Mouse (Mus musculus) granulocyte monocyte progenitor cell, adult 5-6 weeks (primary cell): Measurements from ENCODE around the gene Xlr5a. TPM values are rescaled to one million over a fixed set of nuclear protein-coding genes. Genes with fewer than 3 reads are reported as not detected.
"Not testable (repeated sequence)": the region's sequence is repeated elsewhere in the genome, so short reads cannot be mapped to it uniquely, and the experiment has no call there.

Experiments
- ATAC-seq: replicated peaks from 2 replicates; pipeline ENCODE4 v1.8.0; 2016; ENCODE audit warnings: mild to moderate bottlenecking, moderate TSS enrichment, inconsistent platforms; ENCODE audit not compliant: poor library complexity, severe bottlenecking
- total RNA-seq, 2 experiments: library from RNA; stranded (forward) in 1 of 2; stranded (reverse) in 1 of 2; fragments of 200-712, 200-1000 nt in 1 of 2; fragments of >200 nt in 1 of 2; fragmentation: Nextera tagmentation in 1 of 2; gene quantifications; 2 replicates each; pipeline ENCODE4 v1.2.3; 2014 to 2017

Gene Xlr5a
- total RNA-seq (2014; fragmentation: Nextera tagmentation), result not detected in 2 replicates
- not detected in 2 replicates for total RNA-seq (2017)

DNA sequence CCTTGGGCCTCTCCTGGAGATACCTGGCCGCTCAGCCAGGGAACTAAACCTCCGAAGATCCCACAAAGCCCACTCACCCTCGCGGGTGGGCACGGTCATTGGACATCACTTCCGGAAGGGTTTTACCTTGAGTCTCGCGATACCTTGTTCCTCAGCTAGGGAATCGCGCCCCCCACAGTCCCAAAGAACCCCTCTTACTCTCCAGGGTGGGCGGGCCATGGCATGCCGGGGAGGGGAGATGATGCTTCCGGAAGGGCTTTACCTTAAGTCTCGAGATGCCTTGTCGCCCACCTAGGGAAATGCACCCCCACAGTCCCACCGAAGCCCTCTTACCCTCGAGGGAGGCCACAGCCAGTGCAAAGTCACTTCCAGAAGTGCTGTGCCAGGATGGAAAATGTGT, at the start of gene Xlr5a, which contains the start of gene Xlr5c:
TSS of gene Xlr5a (minus strand) at position 101 of the 400 bp plus-strand sequence.
TSS of gene Xlr5c (minus strand) at position 101 of the 400 bp plus-strand sequence.
- not testable (repeated sequence) for ATAC-seq

DNA sequence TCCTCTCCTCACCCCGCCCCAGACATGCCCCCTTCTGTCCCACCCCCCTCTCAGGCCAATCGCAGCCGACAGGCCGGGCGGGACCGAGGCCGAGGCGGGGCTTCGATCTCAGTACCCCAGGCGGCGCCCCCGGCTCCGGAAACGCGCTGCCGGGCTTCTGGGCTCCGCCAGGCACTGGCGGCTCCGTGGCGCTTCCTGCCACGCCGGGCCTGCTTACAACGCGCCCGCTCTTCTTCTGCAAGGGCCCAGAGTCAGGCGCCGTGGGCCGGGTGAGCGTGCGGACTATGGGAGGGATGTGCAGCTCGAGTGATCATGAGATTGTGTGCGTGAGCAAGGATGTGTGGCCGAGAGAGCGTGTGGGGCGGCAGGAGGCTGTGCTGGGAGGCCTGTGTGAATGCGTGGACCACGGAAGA, 49.7 kb upstream of the Xlr5a start, which contains the start of gene Zfp275:
TSS of gene Zfp275 (plus strand) at position 139 of the 413 bp plus-strand sequence.
- peak; percentile 98 for ATAC-seq

DNA sequence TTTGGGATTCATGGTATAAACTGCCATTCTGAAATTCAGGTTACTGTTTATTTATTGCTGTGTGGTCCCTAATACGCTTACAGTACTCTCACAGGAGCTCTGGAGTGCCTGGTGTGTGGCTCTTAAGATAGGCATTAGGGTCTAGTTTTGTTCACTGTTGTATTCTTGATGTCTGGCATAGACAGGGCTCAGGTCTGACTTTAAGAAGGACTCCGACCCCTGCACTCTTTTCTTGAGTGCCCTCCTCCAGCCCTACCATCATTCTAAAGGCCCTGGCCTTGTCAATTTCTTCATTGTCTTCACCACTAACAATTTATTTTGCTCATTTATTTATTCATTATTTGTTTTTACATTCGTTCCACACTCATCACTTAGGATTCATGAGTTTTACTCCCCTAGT, 49.3 kb upstream of the Xlr5a start:
- ATAC-seq, result no peak

DNA sequence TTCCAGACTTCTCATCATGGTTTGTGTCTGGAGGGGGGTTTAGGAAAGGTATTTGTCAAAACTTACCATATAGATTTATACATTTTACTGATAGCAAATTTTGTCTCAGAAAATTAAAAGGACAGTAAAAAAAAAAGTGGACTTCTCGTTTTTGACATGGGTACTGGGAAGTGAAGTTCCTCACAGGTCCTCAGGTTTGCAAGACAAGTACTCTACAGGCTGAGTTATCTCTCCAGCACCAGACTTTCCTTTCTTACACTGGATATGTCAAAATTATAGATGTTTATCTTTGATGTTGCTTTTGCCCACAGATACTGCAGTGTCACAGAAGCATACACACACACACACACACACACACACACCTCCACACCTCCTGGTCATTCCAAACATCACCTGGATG, 48.7 kb upstream of the Xlr5a start:
- no peak for ATAC-seq

DNA sequence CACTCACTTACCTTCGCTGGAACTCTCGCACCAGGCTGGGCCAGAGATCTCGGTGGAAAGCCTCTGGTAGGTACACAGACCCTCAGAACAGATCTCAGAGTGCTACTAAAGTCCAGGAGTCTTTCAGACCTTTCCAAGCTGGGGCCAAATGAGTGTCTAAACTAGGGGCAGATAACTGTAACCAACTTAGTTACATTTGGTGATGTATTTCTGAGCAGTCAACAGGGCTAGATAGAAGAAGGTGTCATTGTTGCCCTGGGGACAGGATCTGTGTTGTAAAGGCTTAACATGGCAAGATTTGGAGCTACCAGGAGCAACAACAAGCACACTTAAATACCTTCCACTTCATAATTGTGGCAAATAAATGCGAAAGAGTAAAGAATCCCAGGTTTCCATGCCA, 44.0 kb upstream of the Xlr5a start, which contains the start of gene Gm45015:
TSS of gene Gm45015 (minus strand) at position 101 of the 400 bp plus-strand sequence.
- ATAC-seq, result no peak

DNA sequence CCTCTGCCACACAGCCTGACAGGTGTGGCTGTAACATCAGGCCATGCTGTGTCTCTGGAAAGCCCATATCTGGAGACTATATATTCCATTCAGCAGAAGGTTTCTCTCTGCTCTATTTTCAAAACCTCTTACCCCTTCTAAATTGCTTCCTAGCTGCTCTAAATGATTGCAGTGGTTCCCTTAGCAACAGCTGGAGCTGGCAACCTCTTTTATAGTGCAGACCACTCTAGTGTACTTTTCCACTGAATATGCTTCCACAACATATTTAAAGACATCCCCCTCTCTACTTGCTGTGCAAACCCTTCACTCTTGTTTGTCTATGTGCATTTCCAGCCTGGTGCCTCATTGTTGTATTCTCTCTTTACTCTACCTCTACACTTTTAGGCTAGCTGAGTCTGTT, 40.8 kb upstream of the Xlr5a start:
- ATAC-seq, result no peak

DNA sequence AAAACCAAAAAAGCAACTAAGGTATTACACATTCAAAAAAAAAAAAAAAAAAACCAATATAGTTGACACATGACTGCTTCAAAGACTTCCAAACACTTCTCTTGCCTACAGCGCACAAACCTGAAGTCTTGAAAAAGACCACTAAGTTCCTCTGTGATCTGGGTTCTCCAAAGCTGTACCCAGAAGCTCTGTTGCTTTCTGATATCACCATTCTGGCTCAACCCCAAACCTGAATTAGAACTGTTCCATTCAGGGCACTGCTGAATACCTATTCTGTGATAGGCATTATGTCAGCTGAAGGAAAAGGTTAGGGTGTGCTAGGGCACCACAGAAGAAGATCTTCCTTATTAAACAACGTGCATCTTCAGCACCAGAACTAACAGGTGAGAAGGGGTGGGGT, 34.4 kb upstream of the Xlr5a start:
- no peak for ATAC-seq

DNA sequence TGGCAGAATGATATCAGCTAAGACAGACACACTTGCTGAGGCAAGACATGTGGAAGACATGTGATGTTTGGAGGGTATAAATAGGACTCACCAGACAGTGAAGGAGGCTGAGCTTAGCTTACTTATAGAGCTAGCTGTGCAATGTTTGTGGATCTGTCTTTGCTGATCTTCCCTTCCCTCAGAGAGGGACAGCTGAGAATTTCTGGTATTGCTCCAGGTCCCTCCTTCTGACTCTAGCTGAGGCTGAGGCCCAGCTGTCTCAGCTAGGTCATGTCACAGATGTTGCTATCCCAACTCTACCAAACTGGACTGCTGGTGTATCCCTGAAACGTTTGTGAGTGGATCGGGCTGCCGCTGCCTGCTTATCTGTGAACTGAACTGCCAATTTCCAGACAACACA, 28.3 kb upstream of the Xlr5a start:
- ATAC-seq, result no peak

DNA sequence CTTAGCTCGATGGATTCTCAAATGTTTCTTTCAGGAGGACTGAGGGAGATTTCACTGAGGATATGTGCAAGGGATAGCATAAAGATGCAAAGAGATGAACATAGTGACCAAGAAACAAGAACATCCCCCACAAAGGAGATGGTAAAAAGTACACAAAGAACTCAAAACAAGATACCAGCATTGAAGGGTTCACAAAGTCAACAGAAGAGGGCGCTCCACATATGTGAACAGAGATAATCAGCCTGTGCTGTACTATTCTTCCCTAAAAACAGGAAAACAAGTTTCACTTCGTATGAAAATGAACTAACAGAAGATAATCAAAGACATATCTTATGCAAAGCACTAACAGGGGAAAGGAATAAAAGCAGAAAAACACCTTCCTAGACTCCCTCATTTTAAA, 19.7 kb upstream of the Xlr5a start:
- ATAC-seq, result peak; percentile 55

DNA sequence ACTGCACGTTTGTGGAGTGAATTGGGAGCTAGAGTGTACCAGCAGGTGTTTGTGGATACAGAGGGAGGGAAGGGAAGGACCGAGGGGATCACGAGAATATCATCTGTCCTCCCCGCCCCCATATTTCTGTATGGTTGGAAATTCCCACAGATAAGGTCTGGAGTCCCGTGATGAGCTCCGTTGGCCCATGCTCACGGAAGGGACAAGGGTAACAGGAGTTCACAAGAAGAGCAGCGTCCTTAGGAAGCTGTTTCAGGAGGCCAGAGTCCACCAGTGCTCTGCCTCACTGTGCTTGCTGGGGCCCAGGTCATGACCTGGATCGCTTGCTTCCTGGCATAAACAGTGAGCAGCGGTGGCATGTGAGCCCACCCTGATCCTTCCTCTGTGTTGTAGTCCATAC, 3.0 kb upstream of the Xlr5a start:
- not testable (repeated sequence) for ATAC-seq

DNA sequence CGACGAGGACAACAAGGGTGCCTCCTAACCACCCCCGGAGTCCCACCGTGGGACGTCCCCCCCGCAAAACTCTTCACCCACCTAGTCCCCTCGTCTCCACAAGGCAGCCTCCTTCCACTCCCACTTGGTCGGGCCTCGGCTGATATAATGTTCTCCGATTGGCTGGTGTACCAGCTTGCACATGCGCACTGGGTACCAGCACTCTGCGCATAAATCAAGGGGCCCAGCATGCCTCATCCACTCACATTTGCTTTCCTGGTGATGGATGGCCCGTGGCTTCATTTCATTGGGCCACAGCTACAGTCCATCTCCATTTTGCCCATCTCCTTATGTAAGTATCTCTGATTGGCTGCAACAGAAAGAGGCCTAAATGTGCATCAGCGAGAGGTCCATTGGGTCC, 27.5 kb downstream of the Xlr5a start, which contains the start of gene Xlr3c:
TSS of gene Xlr3c (minus strand) at position 121 of the 400 bp plus-strand sequence.
- not testable (repeated sequence) for ATAC-seq

DNA sequence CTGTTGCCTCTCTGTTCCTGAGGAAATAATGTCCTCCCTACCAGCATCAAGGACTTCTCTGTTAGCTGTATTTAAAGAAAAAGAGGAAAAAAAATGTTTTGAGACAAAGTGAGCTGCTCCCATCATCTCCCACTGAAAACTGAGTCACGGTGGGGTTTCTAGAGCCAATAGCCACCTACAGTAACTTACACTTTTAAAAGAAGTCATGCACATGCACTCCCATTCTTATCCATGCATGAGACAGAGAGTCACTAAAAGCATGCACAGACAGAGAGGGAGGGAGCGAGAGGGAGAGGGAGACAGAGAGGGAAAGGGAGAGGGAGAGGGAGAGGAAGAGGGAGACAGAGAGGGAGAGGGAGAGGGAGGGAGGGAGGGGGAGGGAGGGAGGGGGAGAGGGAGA, 30.3 kb downstream of the Xlr5a start:
- not testable (repeated sequence) for ATAC-seq

DNA sequence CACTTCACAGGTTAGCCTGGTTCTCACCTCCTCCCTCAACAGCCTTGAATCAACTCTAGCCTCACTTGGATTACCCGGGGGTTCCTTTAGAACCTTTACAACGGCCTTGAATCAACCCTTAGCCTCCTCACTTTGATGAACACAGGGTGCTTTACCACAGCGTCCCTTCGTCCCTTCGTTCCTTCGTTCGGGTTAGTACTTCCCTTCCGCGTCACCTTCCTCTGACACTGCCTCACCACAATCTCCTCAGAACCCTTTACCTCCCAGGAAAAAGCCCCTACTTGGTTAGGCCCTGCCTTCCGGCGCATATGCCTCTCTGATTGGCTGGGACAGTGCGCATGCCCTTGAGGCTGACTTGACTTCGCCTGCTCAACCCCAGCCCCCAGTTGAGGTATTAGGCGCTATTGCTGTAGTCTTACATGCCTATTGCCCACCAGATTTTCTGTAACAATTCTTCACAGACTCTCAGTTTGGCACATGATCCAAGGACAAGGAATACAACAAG, 49.9 kb downstream of the Xlr5a start, which contains the start of gene Xlr4c:
TSS of gene Xlr4c (minus strand) at position 310 of the 505 bp plus-strand sequence.
- ATAC-seq, result not testable (repeated sequence)

DNA sequence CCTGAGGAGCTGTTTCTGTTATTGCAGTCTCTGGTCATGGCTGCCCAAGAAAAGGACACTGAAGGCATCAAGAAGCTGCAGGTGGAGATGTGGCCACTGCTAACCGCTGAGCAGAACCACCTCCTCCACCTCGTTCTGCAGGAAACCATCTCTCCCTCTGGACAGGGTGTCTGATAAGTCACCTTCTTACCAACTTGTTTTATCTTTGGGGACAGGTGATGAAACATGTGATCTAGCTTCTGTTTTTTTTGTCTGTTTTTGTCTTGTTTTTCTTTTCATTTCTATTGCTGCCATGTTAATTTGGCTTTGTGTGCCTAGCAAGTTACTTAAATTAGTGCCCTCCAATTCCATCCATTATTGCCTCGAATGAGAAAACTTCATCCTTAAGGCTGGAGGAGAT, 63.5 kb downstream of the Xlr5a start:
- ATAC-seq, result no peak

DNA sequence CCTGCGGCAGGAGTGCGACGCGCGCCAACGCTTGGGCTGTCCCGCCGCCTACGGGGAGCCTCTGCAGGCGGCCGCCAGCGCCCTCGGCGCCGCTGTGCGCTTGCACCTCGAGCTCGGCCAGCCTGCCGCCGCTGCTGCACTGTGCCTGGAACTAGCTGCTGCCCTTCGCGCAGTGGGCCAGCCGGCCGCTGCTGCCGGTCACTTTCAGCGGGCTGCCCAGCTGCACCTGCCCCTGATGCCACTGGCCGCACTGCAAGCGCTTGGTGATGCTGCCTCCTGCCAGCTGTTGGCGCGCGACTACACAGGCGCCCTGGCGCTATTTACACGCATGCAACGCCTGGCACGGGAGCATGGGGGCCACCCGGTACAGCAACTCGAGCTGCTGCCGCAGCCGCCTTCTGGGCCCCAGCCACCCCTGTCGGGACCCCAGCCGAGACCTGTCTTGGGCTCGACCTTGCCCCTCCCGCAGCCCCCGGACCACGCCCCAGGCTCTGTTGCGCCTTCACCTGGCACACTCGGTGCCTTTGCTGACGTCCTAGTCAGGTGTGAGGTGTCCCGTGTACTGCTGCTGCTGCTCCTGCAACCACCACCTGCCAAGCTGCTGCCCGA, 64.1 kb downstream of the Xlr5a start:
- peak; percentile 57 for ATAC-seq

DNA sequence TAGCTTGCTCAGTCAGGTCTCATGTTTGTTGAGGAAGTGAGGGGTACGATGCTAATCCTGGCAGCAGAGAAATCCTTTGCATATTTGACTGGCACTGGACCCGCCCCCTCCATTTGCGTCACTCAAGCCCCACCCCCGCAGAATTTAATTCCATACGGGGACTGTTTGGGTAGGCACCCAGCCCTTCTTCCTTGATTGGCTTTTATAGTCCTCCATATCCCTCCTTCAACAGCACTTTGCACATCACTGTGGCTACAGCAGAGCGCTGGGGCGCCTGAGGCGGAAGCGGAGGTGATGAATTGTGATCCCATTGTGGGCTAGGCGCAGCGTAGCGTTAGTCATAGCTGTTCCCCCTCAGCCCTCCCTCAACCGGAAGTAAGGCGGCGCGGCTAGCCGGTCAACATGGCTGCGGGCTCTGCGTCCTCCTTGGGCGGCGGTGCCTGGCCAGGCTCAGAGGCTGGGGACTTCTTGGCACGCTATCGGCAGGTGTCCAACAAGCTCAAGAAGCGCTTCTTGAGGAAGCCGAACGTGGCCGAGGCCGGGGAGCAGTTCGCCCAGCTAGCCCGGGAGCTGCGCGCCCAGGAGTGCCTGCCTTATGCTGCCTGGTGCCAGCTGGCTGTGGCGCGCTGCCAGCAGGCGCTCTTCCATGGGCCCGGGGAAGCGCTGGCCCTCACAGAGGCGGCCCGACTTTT, 64.7 kb downstream of the Xlr5a start, which contains the start of gene F8a:
TSS of gene F8a (plus strand) at position 378 of the 692 bp plus-strand sequence.
- ATAC-seq, result peak; percentile 95

DNA sequence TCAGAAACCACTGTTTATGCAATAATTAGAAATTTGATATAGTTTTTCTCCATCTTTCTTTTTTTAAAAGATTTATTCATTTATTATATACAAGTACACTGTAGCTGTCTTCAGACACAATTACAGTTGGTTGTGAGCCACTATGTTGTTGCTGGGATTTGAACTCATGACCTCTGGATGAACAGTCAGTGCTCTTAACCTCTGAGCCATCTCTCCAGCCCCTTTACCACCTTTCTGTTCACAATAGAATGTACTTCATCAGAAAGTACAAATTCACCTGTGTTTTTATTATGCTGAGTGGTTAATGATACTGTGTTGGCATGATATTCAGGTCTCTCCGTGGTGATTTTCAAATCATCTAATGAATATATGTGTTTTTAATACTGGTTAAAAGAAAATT, 67.4 kb downstream of the Xlr5a start:
- ATAC-seq, result no peak

DNA sequence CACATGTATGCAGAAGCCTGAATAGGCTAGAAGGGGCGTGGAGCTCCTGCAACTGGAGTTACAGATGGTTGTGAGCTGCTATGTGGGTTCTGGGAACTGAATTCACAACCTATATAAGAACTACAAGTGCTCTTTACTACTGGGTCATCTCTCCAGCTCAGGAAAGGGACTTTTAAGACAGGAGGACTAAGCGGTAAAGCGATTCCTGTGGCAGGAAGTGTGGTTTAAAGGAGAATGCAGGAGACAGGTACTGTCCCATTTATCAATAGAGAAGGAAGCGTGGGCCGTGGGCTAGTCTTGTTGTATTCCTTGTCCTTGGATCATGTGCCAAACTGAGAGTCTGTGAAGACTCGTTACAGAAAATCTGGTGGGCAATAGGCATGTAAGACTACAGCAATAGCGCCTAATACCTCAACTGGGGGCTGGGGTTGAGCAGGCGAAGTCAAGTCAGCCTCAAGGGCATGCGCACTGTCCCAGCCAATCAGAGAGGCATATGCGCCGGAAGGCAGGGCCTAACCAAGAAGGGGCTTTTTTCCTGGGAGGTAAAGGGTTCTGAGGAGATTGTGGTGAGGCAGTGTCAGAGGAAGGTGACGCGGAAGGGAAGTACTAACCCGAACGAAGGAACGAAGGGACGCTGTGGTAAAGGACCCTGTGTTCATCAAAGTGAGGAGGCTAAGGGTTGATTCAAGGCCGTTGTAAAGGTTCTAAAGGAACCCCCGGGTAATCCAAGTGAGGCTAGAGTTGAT, 78.8 kb downstream of the Xlr5a start, which contains the start of gene Xlr4b:
TSS of gene Xlr4b (plus strand) at position 515 of the 746 bp plus-strand sequence.
- ATAC-seq, result peak; percentile 27; the same call in 1 of the 2 replicates

DNA sequence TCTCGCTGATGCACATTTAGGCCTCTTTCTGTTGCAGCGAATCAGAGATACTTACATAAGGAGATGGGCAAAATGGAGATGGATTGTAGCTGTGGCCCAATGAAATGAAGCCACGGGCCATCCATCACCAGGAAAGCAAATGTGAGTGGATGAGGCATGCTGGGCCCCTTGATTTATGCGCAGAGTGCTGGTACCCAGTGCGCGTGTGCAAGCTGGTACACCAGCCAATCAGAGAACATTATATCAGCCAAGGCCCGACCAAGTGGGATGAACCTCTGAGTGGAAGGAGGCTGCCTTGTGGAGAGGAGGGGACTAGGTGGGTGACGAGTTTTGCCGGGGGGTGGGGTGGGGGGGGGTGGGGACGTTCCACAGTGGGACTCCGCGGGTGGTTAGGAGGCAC, 100.8 kb downstream of the Xlr5a start, which contains the start of gene Xlr3b:
TSS of gene Xlr3b (plus strand) at position 274 of the 400 bp plus-strand sequence.
- peak; percentile 66 for ATAC-seq

DNA sequence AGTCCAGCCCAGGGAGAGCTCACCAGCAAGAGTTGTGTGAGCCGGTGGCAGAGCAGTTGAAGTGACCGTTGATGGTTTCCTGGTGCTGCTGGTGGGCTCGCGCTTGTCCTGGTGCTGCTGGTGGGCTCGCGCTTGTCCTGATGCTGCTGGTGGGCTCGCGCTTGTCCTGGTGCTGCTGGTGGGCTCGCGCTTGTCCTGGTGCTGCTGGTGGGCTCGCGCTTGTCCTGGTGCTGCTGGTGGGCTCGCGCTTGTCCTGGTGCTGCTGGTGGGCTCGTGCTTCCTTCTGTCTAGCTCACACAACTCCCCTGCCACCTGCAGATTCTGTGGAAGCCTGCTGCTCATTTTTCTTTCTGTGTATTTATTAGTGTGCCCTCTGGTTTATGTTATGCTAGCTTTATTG, 115.9 kb downstream of the Xlr5a start, which contains the start of gene Spin2d:
TSS of gene Spin2d (minus strand) at position 101 of the 400 bp plus-strand sequence.
- not testable (repeated sequence) for ATAC-seq
